Mouse (Mus musculus): ENCODE results near the gene Rnf11. TPM values are rescaled to one million over a fixed set of nuclear protein-coding genes. Genes with fewer than 3 reads are reported as not detected.

The Rnf11 gene
- 140 and 204 TPM in 2 replicates for polyA plus RNA-seq (2012; ENCODE audit: insufficient read depth, insufficient read length, missing spikeins)

GRCm38 (mm10) chr4:109484621-109485020 is at the start of gene Rnf11:
TSS of gene Rnf11 (minus strand) at chr4:109484728.
- no peak within 1 kb of the TSS for H3K4me3 ChIP-seq (ENCODE audit: insufficient read depth, low read depth, low read length)
- H3K27ac ChIP-seq (replicated peaks; ENCODE audit: low read depth, low read length), result no peak within 1 kb of the TSS

GRCm38 (mm10) chr4:109531111-109531510 is 46.6 kb upstream of the Rnf11 start, which contains the start of gene 4930522H14Rik:
TSS of gene 4930522H14Rik (minus strand) at chr4:109531297.
- 0 out of 2 replicates have a peak, but pooled peaks cover 3% of the 10 kb centered on the region for H3K4me1 ChIP-seq (ENCODE audit: control insufficient read depth, insufficient read depth, insufficient read length, low read length)
- no peak within 1 kb of the TSS for H3K27ac ChIP-seq (replicated peaks; ENCODE audit: low read depth, low read length)
- no peak within 1 kb of the TSS for H3K4me3 ChIP-seq (ENCODE audit: insufficient read depth, low read depth, low read length)

More at GRCm38 (mm10) chr4:109484621-109485020, at the start of gene Rnf11:
- no peaks in the 10 kb centered on the region for H3K4me1 ChIP-seq (ENCODE audit: control insufficient read depth, insufficient read depth, insufficient read length, low read length)

- 0 out of 2 replicates have a peak, but pooled peaks cover 3% of the 10 kb centered on the region for H3K4me1 ChIP-seq (ENCODE audit: control insufficient read depth, insufficient read depth, insufficient read length, low read length)
- H3K4me3 ChIP-seq (ENCODE audit: insufficient read depth, low read depth, low read length), result no peak overlapping the region
- no peak overlapping the region for H3K27ac ChIP-seq (replicated peaks; ENCODE audit: low read depth, low read length)
Measured at GRCm38 (mm10) chr4:109530245-109530816, 45.8 kb upstream of the Rnf11 start.

- no peak overlapping the region for H3K4me3 ChIP-seq (ENCODE audit: insufficient read depth, low read depth, low read length)
- no peaks in the 10 kb centered on the region for H3K4me1 ChIP-seq (ENCODE audit: control insufficient read depth, insufficient read depth, insufficient read length, low read length)
- no peak overlapping the region for H3K27ac ChIP-seq (replicated peaks; ENCODE audit: low read depth, low read length)
Measured at GRCm38 (mm10) chr4:109504885-109505284, 20.4 kb upstream of the Rnf11 start.

GRCm38 (mm10) chr4:109498476-109498875 is 13.9 kb upstream of the Rnf11 start:
- H3K4me3 ChIP-seq (ENCODE audit: insufficient read depth, low read depth, low read length), result no peak overlapping the region
- H3K4me1 ChIP-seq (ENCODE audit: control insufficient read depth, insufficient read depth, insufficient read length, low read length), result no peaks in the 10 kb centered on the region
- no peak overlapping the region for H3K27ac ChIP-seq (replicated peaks; ENCODE audit: low read depth, low read length)

GRCm38 (mm10) chr4:109493581-109493980 is 9.1 kb upstream of the Rnf11 start:
- Histone ChIP-seq H3K27ac (replicated peaks; ENCODE audit: low read depth, low read length) (no peak overlapping the region), H3K4me3 (ENCODE audit: insufficient read depth, low read depth, low read length) (no peak overlapping the region), H3K4me1 (ENCODE audit: control insufficient read depth, insufficient read depth, insufficient read length, low read length) (no peaks in the 10 kb centered on the region)

GRCm38 (mm10) chr4:109488812-109489211 is 4.3 kb upstream of the Rnf11 start:
- Histone ChIP-seq H3K4me3 (ENCODE audit: insufficient read depth, low read depth, low read length) (no peak overlapping the region), H3K27ac (replicated peaks; ENCODE audit: low read depth, low read length) (no peak overlapping the region), H3K4me1 (ENCODE audit: control insufficient read depth, insufficient read depth, insufficient read length, low read length) (no peaks in the 10 kb centered on the region)

- Histone ChIP-seq H3K4me3 (ENCODE audit: insufficient read depth, low read depth, low read length) (no peak overlapping the region), H3K27ac (replicated peaks; ENCODE audit: low read depth, low read length) (no peak overlapping the region), H3K4me1 (ENCODE audit: control insufficient read depth, insufficient read depth, insufficient read length, low read length) (no peaks in the 10 kb centered on the region)
Measured at GRCm38 (mm10) chr4:109482701-109483100, 1.8 kb downstream of the Rnf11 start.

GRCm38 (mm10) chr4:109481424-109481823 is 3.1 kb downstream of the Rnf11 start:
- Histone ChIP-seq H3K4me1 (ENCODE audit: control insufficient read depth, insufficient read depth, insufficient read length, low read length) (no peaks in the 10 kb centered on the region), H3K27ac (replicated peaks; ENCODE audit: low read depth, low read length) (no peak overlapping the region), H3K4me3 (ENCODE audit: insufficient read depth, low read depth, low read length) (no peak overlapping the region)

GRCm38 (mm10) chr4:109477454-109477853 is 7.1 kb downstream of the Rnf11 start:
- Histone ChIP-seq H3K4me3 (ENCODE audit: insufficient read depth, low read depth, low read length) (no peak overlapping the region), H3K27ac (replicated peaks; ENCODE audit: low read depth, low read length) (no peak overlapping the region), H3K4me1 (ENCODE audit: control insufficient read depth, insufficient read depth, insufficient read length, low read length) (peaks cover 5% of the 10 kb centered on the region; the same call in 1 of the 2 replicates)

GRCm38 (mm10) chr4:109476554-109477014 is 7.9 kb downstream of the Rnf11 start:
- Histone ChIP-seq H3K4me1 (ENCODE audit: control insufficient read depth, insufficient read depth, insufficient read length, low read length) (peaks cover 5% of the 10 kb centered on the region), H3K4me3 (ENCODE audit: insufficient read depth, low read depth, low read length) (peak overlapping the region; percentile 96), H3K27ac (replicated peaks; ENCODE audit: low read depth, low read length) (peak overlapping the region; percentile 95)

GRCm38 (mm10) chr4:109475577-109476553 is 8.7 kb downstream of the Rnf11 start:
- Histone ChIP-seq H3K4me1 (ENCODE audit: control insufficient read depth, insufficient read depth, insufficient read length, low read length) (peaks cover 5% of the 10 kb centered on the region), H3K4me3 (ENCODE audit: insufficient read depth, low read depth, low read length) (peak overlapping the region; percentile 96)

GRCm38 (mm10) chr4:109475078-109475477 is 9.4 kb downstream of the Rnf11 start:
- peaks cover 5% of the 10 kb centered on the region for H3K4me1 ChIP-seq (ENCODE audit: control insufficient read depth, insufficient read depth, insufficient read length, low read length)
- H3K4me3 ChIP-seq (ENCODE audit: insufficient read depth, low read depth, low read length), result 0 out of 2 replicates have a peak overlapping the region, but pooled peaks have one; percentile 20
- H3K27ac ChIP-seq (replicated peaks; ENCODE audit: low read depth, low read length), result no peak overlapping the region; the same call in 1 of the 2 replicates

More at GRCm38 (mm10) chr4:109475577-109476553, 8.7 kb downstream of the Rnf11 start:
- peak overlapping the region; percentile 95 for H3K27ac ChIP-seq (replicated peaks; ENCODE audit: low read depth, low read length)

GRCm38 (mm10) chr4:109472566-109472965 is 12.0 kb downstream of the Rnf11 start:
- H3K27ac ChIP-seq (replicated peaks; ENCODE audit: low read depth, low read length), result peak overlapping the region; percentile 67
- H3K4me3 ChIP-seq (ENCODE audit: insufficient read depth, low read depth, low read length), result no peak overlapping the region
- peaks cover 5% of the 10 kb centered on the region for H3K4me1 ChIP-seq (ENCODE audit: control insufficient read depth, insufficient read depth, insufficient read length, low read length)

- Histone ChIP-seq H3K27ac (replicated peaks; ENCODE audit: low read depth, low read length) (peak overlapping the region; percentile 79), H3K4me3 (ENCODE audit: insufficient read depth, low read depth, low read length) (no peak overlapping the region)
Measured at GRCm38 (mm10) chr4:109471606-109472005, 12.9 kb downstream of the Rnf11 start.

More at GRCm38 (mm10) chr4:109471606-109472005, 12.9 kb downstream of the Rnf11 start:
- H3K4me1 ChIP-seq (ENCODE audit: control insufficient read depth, insufficient read depth, insufficient read length, low read length), result peaks cover 5% of the 10 kb centered on the region
